Mouse (Mus musculus): ENCODE data around the gene Cpz. TPM values are rescaled to one million over a fixed set of nuclear protein-coding genes. Genes with fewer than 3 reads are reported as not detected.
A peak's percentile ranks its signal among the peaks of the same experiment; 100 is the strongest.

The Cpz gene
- polyA plus RNA-seq, 1 experiment from 2014 or later, result 1.5 TPM

DNA sequence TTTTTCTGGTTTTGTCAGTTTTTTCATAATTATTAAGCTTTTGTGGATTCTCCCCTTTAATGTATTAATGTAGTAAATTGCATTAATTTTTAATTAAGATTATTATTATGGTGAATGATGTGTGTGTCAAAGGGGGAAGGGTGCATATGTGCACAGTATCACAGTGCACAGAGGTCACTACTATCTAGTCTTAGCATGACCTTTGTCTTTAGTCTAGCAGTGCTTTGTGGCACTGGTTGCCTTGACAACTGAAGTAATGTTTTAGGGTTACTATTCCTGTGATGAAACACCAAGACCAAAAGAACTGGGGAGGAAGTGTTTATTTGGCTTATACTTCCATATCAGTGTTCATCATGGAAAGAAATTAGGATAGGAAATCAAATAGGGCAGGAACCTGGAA is 20.6 kb upstream of the Cpz start:
- no peaks in the 10 kb centered on the region for H3K4me1 ChIP-seq (ENCODE audit: insufficient read depth)
- no peaks in the 10 kb centered on the region for H3K27me3 ChIP-seq (ENCODE audit: insufficient read depth, low read length)
- TF ChIP-seq EP300 (IDR thresholded peaks at IDR 0.05; ENCODE audit: low read depth) (no peak), CTCF (IDR thresholded peaks at IDR 0.05; ENCODE audit: low read depth) (no peak)
- no peak overlapping the region for H3K9ac ChIP-seq (replicated peaks)
- no peak overlapping the region for H3K4me2 ChIP-seq (ENCODE audit: low read depth, low read length)
- H3K9me3 ChIP-seq (ENCODE audit: low read length), result no peaks in the 10 kb centered on the region
- H3K36me3 ChIP-seq (replicated peaks; ENCODE audit: insufficient read depth, low read length), result no peaks in the 10 kb centered on the region
- H3K4me3 ChIP-seq (ENCODE audit: low read depth, low read length), result no peak overlapping the region
- ATAC-seq (peak; percentile 56; the same call in 1 of the 2 replicates), DNase-seq (no peak)
- H3K27ac ChIP-seq (ENCODE audit: low read depth), result no peak overlapping the region

DNA sequence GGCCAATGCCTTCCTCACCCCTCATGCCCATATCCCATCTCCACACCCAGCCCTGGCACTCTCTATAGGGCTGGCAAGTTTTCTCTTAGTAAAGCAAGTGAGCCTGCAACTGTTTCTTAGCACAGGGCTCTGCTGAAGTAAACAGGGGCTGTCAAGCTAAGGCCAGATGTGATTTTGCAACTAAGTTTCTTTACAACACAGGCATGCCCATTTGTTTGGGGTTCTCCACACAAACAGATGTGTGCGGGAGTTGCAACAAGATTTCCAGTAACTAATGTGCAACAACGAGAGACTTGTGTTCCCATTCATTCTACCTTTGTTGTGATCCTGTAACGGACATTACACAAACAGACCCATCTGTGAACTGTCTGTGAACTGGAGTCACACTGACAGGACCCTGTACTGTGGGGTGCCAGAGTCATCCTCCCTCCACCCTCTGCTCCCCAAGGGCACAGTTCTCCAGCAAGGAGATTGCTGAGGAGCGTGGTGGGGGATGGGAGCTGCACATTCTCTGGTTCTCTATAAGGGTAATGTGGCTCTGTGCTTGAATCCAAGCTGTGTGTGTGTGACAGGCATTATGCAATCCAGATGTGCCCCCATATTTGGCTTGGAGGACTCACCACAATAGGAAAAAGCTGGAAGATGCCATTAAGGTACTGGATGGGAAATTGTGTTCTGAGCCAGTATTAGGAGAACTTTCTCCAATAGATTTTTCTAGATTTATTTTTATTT is 15.7 kb upstream of the Cpz start:
- no peak for DNase-seq
- TF ChIP-seq CTCF (IDR thresholded peaks at IDR 0.05; ENCODE audit: low read depth) (no peak), EP300 (IDR thresholded peaks at IDR 0.05; ENCODE audit: low read depth) (no peak)
- H3K9me3 ChIP-seq (ENCODE audit: low read length), result no peaks in the 10 kb centered on the region
- H3K9ac ChIP-seq (replicated peaks), result no peak overlapping the region
- H3K36me3 ChIP-seq (replicated peaks; ENCODE audit: insufficient read depth, low read length), result no peaks in the 10 kb centered on the region
- H3K27ac ChIP-seq (ENCODE audit: low read depth), result no peak overlapping the region
- no peak overlapping the region for H3K4me3 ChIP-seq (ENCODE audit: low read depth, low read length)
- 58% methylated on average over 4 of the region's 4 CpGs for WGBS (ENCODE audit: insufficient replicate concordance)
- H3K4me1 ChIP-seq (ENCODE audit: insufficient read depth), result no peaks in the 10 kb centered on the region
- H3K4me2 ChIP-seq (ENCODE audit: low read depth, low read length), result no peak overlapping the region
- H3K27me3 ChIP-seq (ENCODE audit: insufficient read depth, low read length), result no peaks in the 10 kb centered on the region
- no peak for ATAC-seq

DNA sequence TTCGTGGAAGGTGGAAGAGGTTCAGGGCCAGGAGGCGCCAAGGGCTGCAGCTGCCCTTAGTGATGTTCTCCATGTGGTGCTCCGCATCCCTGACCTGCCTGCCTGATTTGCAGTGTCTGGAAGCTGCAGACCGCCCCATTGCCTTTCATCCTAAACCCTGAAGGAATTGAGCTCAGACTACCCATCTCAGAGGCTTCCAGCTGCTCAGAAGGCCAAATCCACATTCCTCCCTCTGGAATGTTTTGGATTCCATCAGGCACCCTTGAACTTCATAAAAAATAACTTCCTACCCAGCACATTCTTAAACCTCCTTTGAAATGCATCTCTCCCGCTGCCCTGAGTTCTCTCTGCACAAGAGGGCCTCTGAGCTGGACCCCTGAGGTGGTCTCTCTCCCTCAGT is 15.1 kb upstream of the Cpz start:
- no peaks in the 10 kb centered on the region for H3K4me1 ChIP-seq (ENCODE audit: insufficient read depth)
- H3K36me3 ChIP-seq (replicated peaks; ENCODE audit: insufficient read depth, low read length), result no peaks in the 10 kb centered on the region
- no peaks in the 10 kb centered on the region for H3K9me3 ChIP-seq (ENCODE audit: low read length)
- H3K4me2 ChIP-seq (ENCODE audit: low read depth, low read length), result no peak overlapping the region
- no peaks in the 10 kb centered on the region for H3K27me3 ChIP-seq (ENCODE audit: insufficient read depth, low read length)
- DNase-seq (no peak), ATAC-seq (no peak)
- no peak overlapping the region for H3K27ac ChIP-seq (ENCODE audit: low read depth)
- 56% methylated on average over 5 of the region's 5 CpGs for WGBS (ENCODE audit: insufficient replicate concordance)
- no peak overlapping the region for H3K4me3 ChIP-seq (ENCODE audit: low read depth, low read length)
- no peak for TF ChIP-seq EP300 (IDR thresholded peaks at IDR 0.05; ENCODE audit: low read depth)
- TF ChIP-seq CTCF (IDR thresholded peaks at IDR 0.05; ENCODE audit: low read depth), result no peak
- no peak overlapping the region for H3K9ac ChIP-seq (replicated peaks)

DNA sequence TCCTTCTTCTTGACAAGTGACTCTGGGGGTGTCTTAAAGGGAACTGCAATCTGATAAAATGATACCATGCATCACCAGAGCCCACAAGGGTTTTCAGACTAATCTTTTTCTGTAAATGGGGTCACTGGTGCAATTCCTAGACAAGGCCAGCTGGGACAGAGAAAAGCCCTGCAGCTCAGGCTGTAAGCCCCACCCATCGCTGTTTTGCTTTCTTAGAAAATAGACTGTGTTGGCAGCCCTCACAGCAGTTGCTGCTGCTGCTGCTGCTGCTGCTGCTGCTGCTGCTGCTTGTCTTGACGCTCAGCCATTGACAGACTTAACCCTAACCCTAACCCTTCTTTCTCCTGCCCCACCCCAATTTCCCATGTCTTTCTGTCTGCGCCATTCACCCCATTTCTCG is 14.1 kb upstream of the Cpz start:
- Histone ChIP-seq H3K27ac (ENCODE audit: low read depth) (no peak overlapping the region), H3K27me3 (ENCODE audit: insufficient read depth, low read length) (no peaks in the 10 kb centered on the region), H3K4me2 (ENCODE audit: low read depth, low read length) (no peak overlapping the region), H3K4me1 (ENCODE audit: insufficient read depth) (no peaks in the 10 kb centered on the region), H3K36me3 (replicated peaks; ENCODE audit: insufficient read depth, low read length) (no peaks in the 10 kb centered on the region), H3K4me3 (ENCODE audit: low read depth, low read length) (no peak overlapping the region), H3K9me3 (ENCODE audit: low read length) (no peaks in the 10 kb centered on the region), H3K9ac (replicated peaks) (no peak overlapping the region)
- no peak for ATAC-seq
- TF ChIP-seq EP300 (IDR thresholded peaks at IDR 0.05; ENCODE audit: low read depth) (no peak), CTCF (IDR thresholded peaks at IDR 0.05; ENCODE audit: low read depth) (no peak)
- no peak for DNase-seq
- WGBS (ENCODE audit: insufficient replicate concordance), result 62% methylated on average over 4 of the region's 4 CpGs

DNA sequence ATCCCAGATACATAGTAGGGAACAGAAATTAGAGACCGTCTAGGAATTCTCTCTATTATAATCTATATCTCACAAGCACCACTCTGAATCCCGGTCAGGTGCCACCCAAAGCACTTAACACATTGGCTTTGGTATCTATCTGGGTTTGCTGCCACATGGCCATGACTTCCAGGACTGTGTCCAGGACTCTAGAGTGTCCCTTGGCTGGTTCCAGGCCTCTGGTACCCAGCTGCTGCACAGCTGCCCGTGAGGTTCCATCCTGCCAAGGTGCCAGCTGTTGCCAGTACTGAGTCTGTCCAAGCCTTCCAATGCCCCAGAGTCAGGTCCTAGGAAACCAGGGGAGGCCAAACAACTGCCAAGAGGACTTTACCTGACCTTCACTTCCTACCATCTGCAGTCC is 12.5 kb upstream of the Cpz start:
- ATAC-seq (no peak), DNase-seq (no peak)
- 74% methylated on average over 3 of the region's 3 CpGs for WGBS (ENCODE audit: insufficient replicate concordance)
- Histone ChIP-seq H3K4me2 (ENCODE audit: low read depth, low read length) (no peak overlapping the region), H3K4me3 (ENCODE audit: low read depth, low read length) (no peak overlapping the region), H3K9ac (replicated peaks) (no peak overlapping the region), H3K27ac (ENCODE audit: low read depth) (no peak overlapping the region), H3K36me3 (replicated peaks; ENCODE audit: insufficient read depth, low read length) (no peaks in the 10 kb centered on the region), H3K9me3 (ENCODE audit: low read length) (no peaks in the 10 kb centered on the region), H3K4me1 (ENCODE audit: insufficient read depth) (no peaks in the 10 kb centered on the region), H3K27me3 (ENCODE audit: insufficient read depth, low read length) (no peaks in the 10 kb centered on the region)
- no peak for TF ChIP-seq CTCF (IDR thresholded peaks at IDR 0.05; ENCODE audit: low read depth)
- no peak for TF ChIP-seq EP300 (IDR thresholded peaks at IDR 0.05; ENCODE audit: low read depth)

DNA sequence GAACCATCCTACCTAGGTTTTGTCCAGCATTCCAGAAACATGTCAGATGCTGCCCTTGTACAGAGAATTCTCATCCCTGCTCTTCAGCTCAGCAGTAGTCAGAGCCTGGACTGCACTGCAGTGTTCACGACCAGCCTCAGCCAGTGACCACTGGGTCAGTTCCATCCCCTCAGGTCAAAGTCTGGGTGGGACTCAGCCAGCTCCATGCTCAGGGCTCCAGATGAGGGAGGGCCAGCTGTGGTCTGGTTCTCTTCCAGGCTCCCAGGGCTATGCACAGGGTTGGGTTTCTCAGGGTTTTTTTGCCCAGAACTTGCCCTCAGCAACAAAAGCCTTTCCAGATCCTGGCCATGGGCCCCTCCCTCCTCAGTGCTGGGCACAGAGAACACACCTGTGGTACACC is 12.0 kb upstream of the Cpz start:
- 42% methylated on average over 1 of the region's 1 CpGs for WGBS (ENCODE audit: insufficient replicate concordance)
- Histone ChIP-seq H3K27me3 (ENCODE audit: insufficient read depth, low read length) (no peaks in the 10 kb centered on the region), H3K36me3 (replicated peaks; ENCODE audit: insufficient read depth, low read length) (no peaks in the 10 kb centered on the region), H3K9ac (replicated peaks) (no peak overlapping the region), H3K4me2 (ENCODE audit: low read depth, low read length) (no peak overlapping the region), H3K4me3 (ENCODE audit: low read depth, low read length) (no peak overlapping the region), H3K27ac (ENCODE audit: low read depth) (no peak overlapping the region), H3K9me3 (ENCODE audit: low read length) (no peaks in the 10 kb centered on the region), H3K4me1 (ENCODE audit: insufficient read depth) (no peaks in the 10 kb centered on the region)
- TF ChIP-seq CTCF (IDR thresholded peaks at IDR 0.05; ENCODE audit: low read depth) (no peak), EP300 (IDR thresholded peaks at IDR 0.05; ENCODE audit: low read depth) (no peak)
- DNase-seq, result no peak
- ATAC-seq, result no peak

DNA sequence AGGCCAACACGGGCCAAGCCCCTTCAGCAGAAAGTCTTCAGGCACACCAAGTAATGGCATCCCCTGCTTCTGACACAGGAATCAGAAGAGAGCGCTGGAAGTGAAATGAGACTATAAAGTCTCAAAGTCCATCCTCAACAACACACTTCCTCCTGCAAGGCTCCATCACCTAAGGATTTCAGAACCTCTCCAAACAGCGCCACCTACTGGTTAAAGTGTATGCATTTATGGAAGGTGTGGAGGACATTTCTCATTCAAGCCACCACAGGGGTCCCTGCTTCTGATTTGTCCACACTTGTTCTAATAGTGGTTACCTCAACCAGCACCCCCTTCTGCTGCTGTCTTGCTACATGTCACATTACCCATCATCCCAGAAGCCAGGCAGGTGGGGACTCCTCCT is 10.8 kb upstream of the Cpz start:
- H3K9ac ChIP-seq (replicated peaks), result no peak overlapping the region
- TF ChIP-seq CTCF (IDR thresholded peaks at IDR 0.05; ENCODE audit: low read depth) (peak; percentile 54), EP300 (IDR thresholded peaks at IDR 0.05; ENCODE audit: low read depth) (no peak)
- H3K4me2 ChIP-seq (ENCODE audit: low read depth, low read length), result no peak overlapping the region
- H3K9me3 ChIP-seq (ENCODE audit: low read length), result no peaks in the 10 kb centered on the region
- H3K4me3 ChIP-seq (ENCODE audit: low read depth, low read length), result no peak overlapping the region
- no peaks in the 10 kb centered on the region for H3K27me3 ChIP-seq (ENCODE audit: insufficient read depth, low read length)
- ATAC-seq, result no peak
- H3K4me1 ChIP-seq (ENCODE audit: insufficient read depth), result no peaks in the 10 kb centered on the region
- no peak for DNase-seq
- no peak overlapping the region for H3K27ac ChIP-seq (ENCODE audit: low read depth)
- H3K36me3 ChIP-seq (replicated peaks; ENCODE audit: insufficient read depth, low read length), result no peaks in the 10 kb centered on the region
- 57% methylated on average over 3 of the region's 3 CpGs for WGBS (ENCODE audit: insufficient replicate concordance)
